Mouse (Mus musculus) splenic B cell, adult 2 months (primary cell): ENCODE data around the gene Mcm7.
"Not testable (repeated sequence)": the region's sequence is repeated elsewhere in the genome, so short reads cannot be mapped to it uniquely, and the experiment has no call there.

Experiments used
- DNase-seq: peaks from one replicate; pipeline ENCODE4 v3.0.0-alpha.2; 2011; ENCODE audit warnings: low read depth, low spot score
- H3K27me3 ChIP-seq: 2 replicates; pipeline ENCODE4 v1.6.1; 2012; ENCODE audit warnings: mild to moderate bottlenecking, low read length, moderate library complexity, mixed read lengths; ENCODE audit not compliant: control insufficient read depth, poor library complexity, insufficient read depth, severe bottlenecking
- H3K36me3 ChIP-seq: 2 replicates; pipeline ENCODE4 v1.6.1; 2012; ENCODE audit warnings: mild to moderate bottlenecking, low read length, moderate library complexity, mixed read lengths; ENCODE audit not compliant: control insufficient read depth, poor library complexity, insufficient read depth, severe bottlenecking

The Mcm7 gene

GRCm38 (mm10) chr5:138171695-138172491, at the start of gene Mcm7, which contains the start of gene Ap4m1:
TSS of gene Mcm7 (minus strand) at chr5:138172422.
TSS of gene Ap4m1 (plus strand) at chr5:138172002.
- Histone ChIP-seq H3K27me3 (no peaks in the 10 kb centered on the region), H3K36me3 (peaks cover 3% of the 10 kb centered on the region; the same call in 1 of the 2 replicates)

DNA sequence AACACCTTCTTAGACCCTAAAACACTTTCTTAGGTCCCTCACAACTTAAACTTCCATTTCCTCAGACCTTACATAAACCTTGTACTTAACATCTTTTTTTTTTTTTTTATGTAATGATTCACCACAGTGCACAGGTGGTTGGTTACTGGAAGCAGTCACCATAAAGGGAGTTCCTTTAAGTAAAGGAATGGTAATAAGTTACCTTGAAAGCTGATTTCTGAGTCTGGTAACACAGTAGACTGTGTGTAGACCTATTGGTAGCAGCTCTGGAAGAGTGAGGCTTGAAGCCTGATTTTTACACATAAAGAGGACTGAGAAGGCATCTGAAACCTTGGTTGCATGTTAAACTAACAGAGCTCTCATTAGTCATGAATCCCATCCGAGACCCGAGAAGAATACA, 47.6 kb upstream of the Mcm7 start:
- no peaks in the 10 kb centered on the region for H3K36me3 ChIP-seq
- H3K27me3 ChIP-seq: no peaks in the 10 kb centered on the region

More at GRCm38 (mm10) chr5:138171695-138172491, at the start of gene Mcm7, which contains the start of gene Ap4m1:
- DNase-seq: peak; percentile 95

DNA sequence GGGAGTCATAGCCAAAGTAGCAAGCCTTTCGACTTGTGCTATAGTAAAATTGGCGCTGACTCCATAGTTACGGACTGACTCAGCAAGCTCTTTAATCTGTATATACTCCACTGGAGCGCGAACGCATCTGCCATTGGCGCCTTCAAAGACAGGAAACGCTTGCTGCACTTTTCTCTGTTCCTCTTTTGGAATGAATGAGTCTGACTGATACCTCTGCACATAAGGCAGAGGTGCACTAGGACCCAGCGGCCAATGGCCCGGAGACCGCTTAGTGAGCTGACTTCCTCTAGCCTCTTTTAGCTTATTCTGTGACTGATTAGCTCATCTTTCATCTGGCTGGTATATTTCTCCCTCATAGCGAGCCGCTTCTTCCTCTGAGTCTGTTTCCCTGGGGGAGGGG, 44.4 kb upstream of the Mcm7 start:
- peak; percentile 26 for DNase-seq
- not testable (repeated sequence) for H3K36me3 ChIP-seq, H3K27me3 ChIP-seq

More for the DNA sequence above, 47.6 kb upstream of the Mcm7 start:
- DNase-seq: no peak

DNA sequence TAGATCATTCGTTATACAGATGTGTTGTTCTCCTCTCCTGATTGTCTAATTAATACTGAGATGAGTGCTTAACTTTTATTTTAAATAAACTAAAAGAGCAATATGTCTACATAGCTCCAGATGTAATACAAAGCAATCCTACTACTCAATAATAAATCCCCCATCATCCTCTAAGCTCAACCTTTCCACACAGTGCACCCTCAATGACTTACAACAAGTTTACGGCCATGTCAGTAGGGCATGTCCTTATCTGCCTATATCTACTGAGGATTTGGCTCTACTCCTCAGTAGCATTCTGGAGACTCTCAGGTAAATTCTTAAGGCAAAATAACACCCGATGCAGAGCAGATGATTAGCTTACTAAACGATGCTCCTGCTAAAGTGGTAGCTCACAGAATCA, 35.7 kb upstream of the Mcm7 start:
- no peak for DNase-seq
- no peaks in the 10 kb centered on the region for H3K27me3 ChIP-seq
- no peaks in the 10 kb centered on the region for H3K36me3 ChIP-seq

GRCm38 (mm10) chr5:138207253-138207652, 35.0 kb upstream of the Mcm7 start:
- DNase-seq: no peak
- no peaks in the 10 kb centered on the region for H3K27me3 ChIP-seq
- H3K36me3 ChIP-seq: no peaks in the 10 kb centered on the region

- H3K36me3 ChIP-seq: no peaks in the 10 kb centered on the region
Observed at GRCm38 (mm10) chr5:138202086-138202485, 29.9 kb upstream of the Mcm7 start.

DNA sequence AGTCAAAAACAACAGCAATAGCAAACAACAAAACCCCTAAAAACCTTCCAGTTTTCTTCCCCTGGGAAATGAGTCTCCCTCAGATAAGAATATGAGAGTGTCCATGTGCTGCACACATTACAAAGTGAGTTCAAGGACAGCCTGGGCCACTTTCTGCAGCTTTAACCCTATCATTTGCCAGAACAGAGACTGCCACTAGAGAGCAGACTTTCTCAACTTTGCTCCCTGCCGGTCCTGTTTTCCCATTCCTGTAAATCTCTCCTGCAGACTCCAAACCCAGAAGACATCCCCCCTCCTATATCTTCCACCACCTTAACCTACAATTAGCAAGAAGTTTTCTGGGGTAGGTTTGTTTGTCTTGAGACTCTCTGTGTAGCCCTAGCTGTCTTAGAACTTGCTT, 27.4 kb upstream of the Mcm7 start:
- Histone ChIP-seq H3K27me3 (no peaks in the 10 kb centered on the region), H3K36me3 (no peaks in the 10 kb centered on the region)
- no peak for DNase-seq

More at GRCm38 (mm10) chr5:138202086-138202485, 29.9 kb upstream of the Mcm7 start:
- no peaks in the 10 kb centered on the region for H3K27me3 ChIP-seq
- DNase-seq: no peak

- DNase-seq: no peak
Observed at GRCm38 (mm10) chr5:138195463-138195862, 23.2 kb upstream of the Mcm7 start.

DNA sequence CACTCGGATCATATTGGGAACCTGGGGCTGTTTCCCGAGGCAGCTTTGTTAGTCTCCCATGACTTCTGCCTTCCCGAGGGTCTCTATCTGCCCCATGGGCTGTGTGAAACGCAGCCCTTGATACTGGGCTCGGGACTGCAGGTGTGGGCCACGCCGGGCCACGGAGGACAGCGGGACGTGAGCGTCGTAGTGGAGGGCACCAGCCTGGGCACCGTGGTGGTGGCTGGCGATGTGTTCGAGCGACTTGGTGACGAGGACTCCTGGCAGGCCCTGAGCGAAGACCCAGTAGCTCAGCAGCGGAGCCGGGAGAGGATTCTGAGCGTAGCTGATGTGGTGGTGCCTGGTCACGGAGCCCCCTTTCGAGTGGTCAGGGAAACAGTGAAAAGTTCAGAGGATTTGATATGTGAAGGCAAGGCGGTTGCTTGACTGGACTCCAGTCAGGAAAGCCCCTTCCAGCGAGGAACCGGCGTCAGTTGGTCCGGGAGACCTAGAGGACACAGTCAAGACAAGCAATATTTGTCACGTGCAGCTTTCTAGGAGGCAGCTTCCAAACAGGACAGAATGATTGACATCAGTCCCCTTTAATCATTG, 22.6 kb upstream of the Mcm7 start:
- Histone ChIP-seq H3K36me3 (no peaks in the 10 kb centered on the region), H3K27me3 (no peaks in the 10 kb centered on the region)
- peak; percentile 27 for DNase-seq

More at GRCm38 (mm10) chr5:138195463-138195862, 23.2 kb upstream of the Mcm7 start:
- H3K27me3 ChIP-seq: no peaks in the 10 kb centered on the region
- H3K36me3 ChIP-seq: no peaks in the 10 kb centered on the region

- Histone ChIP-seq H3K36me3 (no peaks in the 10 kb centered on the region), H3K27me3 (no peaks in the 10 kb centered on the region)
- DNase-seq: peak; percentile 82
Observed at GRCm38 (mm10) chr5:138193771-138194727, 21.8 kb upstream of the Mcm7 start, which contains the start of gene Mblac1. TSS of gene Mblac1 (plus strand) at chr5:138194314.

DNA sequence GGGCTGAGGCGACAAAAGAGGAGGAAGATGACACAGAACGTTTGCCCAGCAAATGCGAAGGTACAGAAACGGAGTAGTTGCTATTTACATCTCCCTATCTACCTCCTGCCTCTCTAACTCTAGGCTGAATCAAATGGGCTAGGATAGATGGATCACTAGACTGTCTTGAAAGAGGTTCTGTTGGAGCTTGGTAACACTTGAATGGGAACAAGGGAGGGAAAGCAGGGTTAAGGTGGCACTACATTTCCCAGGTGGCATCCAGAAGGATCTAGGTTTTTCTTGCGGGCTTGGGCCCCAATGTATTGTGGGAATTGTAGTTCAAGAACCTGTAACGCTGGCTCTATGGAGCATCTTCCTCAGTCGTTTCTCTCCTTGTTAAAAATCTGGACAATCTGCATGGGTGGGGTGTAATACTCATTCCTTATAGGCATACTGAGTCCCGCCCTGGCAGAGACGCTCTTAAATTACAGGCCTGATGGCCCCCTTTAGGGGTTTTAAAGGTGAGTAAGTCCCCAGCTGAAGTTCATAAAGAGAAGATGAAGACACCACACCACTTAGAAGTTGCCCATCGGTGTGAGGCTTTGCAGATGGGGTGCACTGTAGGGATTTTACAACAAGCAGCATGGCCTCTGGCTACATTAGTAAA, 15.6 kb upstream of the Mcm7 start:
- peak; percentile 87 for DNase-seq
- H3K27me3 ChIP-seq: no peaks in the 10 kb centered on the region
- H3K36me3 ChIP-seq: no peaks in the 10 kb centered on the region; the same call in 1 of the 2 replicates

DNA sequence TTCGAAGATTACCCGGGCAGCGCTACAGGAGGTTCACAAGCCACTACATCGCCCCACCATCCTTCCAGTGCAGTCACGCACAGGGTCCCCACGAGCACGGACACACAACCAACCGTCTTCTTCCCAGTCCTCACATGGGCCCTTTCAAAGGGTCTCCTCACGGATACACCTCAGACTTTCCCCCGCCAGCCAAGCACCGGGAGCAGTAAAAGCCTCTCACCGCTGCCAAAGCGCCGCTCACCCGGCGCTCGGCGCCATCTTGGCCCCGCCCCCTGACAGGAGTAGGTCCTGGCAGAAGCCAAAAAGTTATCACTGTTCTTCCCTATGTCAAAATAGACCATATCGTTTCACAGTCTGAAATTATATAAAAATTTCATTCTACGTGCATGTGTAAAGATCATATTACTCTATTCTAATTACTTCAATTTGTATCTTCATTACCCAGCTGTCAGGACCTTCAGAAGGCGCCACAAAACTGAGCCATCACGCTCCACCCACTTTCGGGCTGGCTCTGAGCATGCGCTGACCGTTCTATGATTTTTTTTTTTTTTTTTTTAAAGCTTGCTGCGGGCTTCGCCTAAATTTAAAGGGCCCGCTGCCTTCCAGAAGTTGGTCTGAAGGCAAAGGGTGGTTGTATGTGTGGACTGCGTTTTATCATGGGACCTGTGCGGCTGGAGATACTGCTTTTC, 14.9 kb upstream of the Mcm7 start, which contains the start of the genes Taf6 and Cnpy4:
Gene Taf6, minus strand, starts transcription at position 502 of the 689 bp plus-strand sequence.
Gene Cnpy4, plus strand, starts transcription at position 536 of the 689 bp plus-strand sequence.
- Histone ChIP-seq H3K27me3 (no peaks in the 10 kb centered on the region), H3K36me3 (no peaks in the 10 kb centered on the region; the same call in none of the 2 replicates)
- DNase-seq: peak; percentile 94

DNA sequence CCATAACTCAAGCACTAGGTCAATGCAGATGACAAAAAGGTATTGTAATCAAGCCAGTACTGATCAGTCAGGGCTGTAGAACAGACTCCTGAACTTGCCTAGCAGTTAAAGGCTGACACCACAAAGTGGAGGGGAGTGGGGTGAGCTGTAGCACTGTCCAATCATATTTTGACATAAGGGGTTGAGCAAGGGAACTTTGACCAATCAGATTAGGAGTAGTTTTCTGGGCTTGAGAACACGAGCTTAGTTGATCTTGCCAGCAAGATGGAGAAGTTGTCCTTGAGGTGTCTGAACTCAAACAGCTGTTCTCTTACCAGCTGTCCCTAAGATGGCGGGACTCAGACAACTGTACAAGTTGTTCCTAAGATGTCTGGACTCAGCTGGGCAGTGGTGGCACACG, 995 bp upstream of the Mcm7 start:
- Histone ChIP-seq H3K36me3 (peaks cover 4% of the 10 kb centered on the region), H3K27me3 (no peaks in the 10 kb centered on the region)
- no peak for DNase-seq
